Mouse (Mus musculus) testis, adult 2 months (tissue): ENCODE data around the gene Glipr1l2. TPM values are rescaled to one million over a fixed set of nuclear protein-coding genes. Genes with fewer than 3 reads are reported as not detected.
A peak's percentile ranks its signal among the peaks of the same experiment; 100 is the strongest.
"Not testable (repeated sequence)": the region's sequence is repeated elsewhere in the genome, so short reads cannot be mapped to it uniquely, and the experiment has no call there.

Source experiments
- H3K27ac ChIP-seq: fragments of 200-500 bp; 2 replicates; pipeline ENCODE4 v1.5.1; 2012; ENCODE audit warnings: low read depth, low read length; ENCODE audit not compliant: control insufficient read depth, insufficient read depth
- H3K27me3 ChIP-seq: fragments of 200-500 bp; 2 replicates; pipeline ENCODE4 v1.6.1; 2012; ENCODE audit warnings: mild to moderate bottlenecking, low read length, moderate library complexity; ENCODE audit not compliant: control insufficient read depth, insufficient read depth
- H3K36me3 ChIP-seq: fragments of 200-500 bp; 2 replicates; pipeline ENCODE4 v1.6.1; 2012; ENCODE audit warnings: mild to moderate bottlenecking, low read length; ENCODE audit not compliant: control insufficient read depth, insufficient read depth
- H3K4me1 ChIP-seq: fragments of 200-500 bp; 2 replicates; pipeline ENCODE4 v1.6.1; 2012; ENCODE audit warnings: low read length; ENCODE audit not compliant: control insufficient read depth, insufficient read depth
- H3K4me3 ChIP-seq: fragments of 200-500 bp; 2 replicates; pipeline ENCODE4 v1.5.1; 2012; ENCODE audit warnings: low read depth, mild to moderate bottlenecking, low read length, moderate library complexity, mixed read lengths; ENCODE audit not compliant: control insufficient read depth
- CTCF ChIP-seq: fragments of 200-500 bp; IDR thresholded peaks from 2 replicates; pipeline ENCODE4 v1.5.1; 2012; ENCODE audit warnings: low read depth, mild to moderate bottlenecking, inconsistent platforms, low read length, moderate library complexity; ENCODE audit not compliant: control insufficient read depth, insufficient read depth, insufficient replicate concordance
- POLR2A ChIP-seq: fragments of 200-500 bp; IDR thresholded peaks from 2 replicates; pipeline ENCODE4 v1.6.1; 2012; ENCODE audit warnings: low read depth, mild to moderate bottlenecking, inconsistent platforms, low read length, moderate library complexity; ENCODE audit not compliant: control insufficient read depth
- polyA plus RNA-seq: library from polyadenylated mRNA; depleted of rRNA; stranded (reverse); fragments of >200 nt; gene quantifications from 2 replicates; pipeline ENCODE4 v1.2.3, GENCODE M21; 2012; rRNA removed

Glipr1l2 gene
- polyA plus RNA-seq, 1 experiment = 28.1 TPM

DNA sequence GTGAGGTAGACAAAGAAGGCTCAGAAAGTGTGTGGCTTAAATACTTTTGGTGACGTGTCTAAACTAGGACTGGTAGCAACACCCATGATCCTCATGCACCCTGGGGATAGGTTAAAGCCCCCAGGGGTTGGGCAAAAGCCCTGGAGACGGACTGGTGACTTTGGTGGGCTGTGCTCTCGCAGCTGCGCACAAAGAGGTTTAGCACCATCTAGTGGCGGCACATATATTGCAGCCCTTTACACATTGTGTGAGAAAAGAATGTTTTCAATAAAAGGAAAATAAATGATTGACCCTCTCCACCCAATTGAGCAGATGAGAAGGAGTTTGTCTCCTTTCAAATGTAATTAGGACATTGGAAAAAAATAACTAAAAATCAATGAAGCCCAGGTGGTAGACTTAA lies 22.6 kb downstream of the Glipr1l2 start:
- H3K36me3 ChIP-seq, H3K4me3 ChIP-seq, H3K27me3 ChIP-seq, H3K27ac ChIP-seq, H3K4me1 ChIP-seq: not testable (repeated sequence)
- peak; percentile 68 for TF ChIP-seq CTCF

DNA sequence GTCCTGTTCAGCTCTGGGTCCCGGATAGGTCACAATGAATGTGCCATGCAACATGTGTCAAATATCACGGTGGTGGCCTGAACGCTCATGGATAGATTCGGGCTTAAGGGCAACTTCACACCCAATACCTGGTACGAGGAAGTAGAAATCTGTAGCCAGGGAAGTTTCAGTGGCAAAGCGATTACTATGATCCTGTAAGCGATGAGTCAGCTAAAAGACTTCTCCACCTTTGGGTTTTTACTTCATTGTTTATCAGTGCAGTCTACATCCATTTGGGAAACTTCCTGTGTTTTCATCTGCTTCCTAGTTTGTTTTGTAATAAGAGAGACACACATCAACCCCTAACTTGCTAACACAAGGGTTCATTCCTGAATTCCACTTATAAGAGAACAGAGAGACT lies 27.2 kb downstream of the Glipr1l2 start:
- no peaks in the 10 kb centered on the region for H3K36me3 ChIP-seq
- no peaks in the 10 kb centered on the region for H3K27me3 ChIP-seq
- TF ChIP-seq POLR2A (no peak), CTCF (no peak)
- peaks cover 2% of the 10 kb centered on the region; the same call in 1 of the 2 replicates for H3K4me1 ChIP-seq
- no peak overlapping the region for H3K27ac ChIP-seq
- H3K4me3 ChIP-seq = no peak overlapping the region

DNA sequence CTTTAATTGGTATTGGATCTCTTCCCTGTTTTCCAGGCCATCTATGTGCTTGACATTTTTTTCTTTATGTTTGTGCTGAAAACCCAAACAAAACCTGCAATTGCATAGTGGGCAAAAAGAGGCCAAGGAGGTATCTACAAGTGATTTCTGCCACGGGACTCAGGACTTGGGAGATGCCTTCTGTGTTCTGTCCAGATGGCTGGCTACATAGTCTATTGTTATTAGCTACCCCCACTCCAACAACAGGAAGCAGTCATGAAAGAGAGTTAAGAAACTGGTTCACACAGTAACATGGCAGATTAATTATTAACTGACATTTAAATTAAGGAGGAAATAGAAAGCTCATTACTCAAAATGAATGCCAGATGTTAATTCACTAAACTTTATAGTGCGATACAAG lies 41.9 kb downstream of the Glipr1l2 start:
- H3K4me1 ChIP-seq, H3K4me3 ChIP-seq, H3K27ac ChIP-seq, H3K36me3 ChIP-seq, H3K27me3 ChIP-seq: not testable (repeated sequence)

DNA sequence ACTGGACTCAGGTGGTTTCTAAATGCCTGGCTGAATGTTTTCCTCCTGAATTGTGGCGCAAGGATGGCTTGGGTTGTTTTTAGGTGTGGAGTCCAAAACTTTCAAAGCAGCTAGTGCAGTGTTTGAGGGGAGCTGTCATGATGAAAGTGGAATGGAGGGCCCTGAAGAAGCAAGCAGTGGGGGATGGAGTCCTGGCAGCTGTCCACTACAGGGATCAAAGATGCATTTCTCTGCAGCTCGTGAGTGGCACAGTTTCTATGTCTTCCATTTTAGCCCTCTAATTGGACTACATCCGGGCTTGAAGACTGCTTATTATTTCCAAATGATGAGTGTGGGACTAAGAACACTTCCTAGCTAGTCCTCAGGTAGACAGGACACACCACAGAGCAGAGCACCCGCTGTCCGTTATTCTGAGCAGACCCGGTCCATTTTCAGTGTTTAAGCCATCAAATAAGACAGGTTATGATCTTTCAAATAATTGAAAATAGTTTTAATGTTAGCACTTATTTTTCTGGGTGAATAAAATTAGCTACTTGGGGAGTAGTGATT lies 44.6 kb downstream of the Glipr1l2 start:
- not testable (repeated sequence) for H3K27me3 ChIP-seq, H3K4me1 ChIP-seq, H3K4me3 ChIP-seq, H3K36me3 ChIP-seq, H3K27ac ChIP-seq

DNA sequence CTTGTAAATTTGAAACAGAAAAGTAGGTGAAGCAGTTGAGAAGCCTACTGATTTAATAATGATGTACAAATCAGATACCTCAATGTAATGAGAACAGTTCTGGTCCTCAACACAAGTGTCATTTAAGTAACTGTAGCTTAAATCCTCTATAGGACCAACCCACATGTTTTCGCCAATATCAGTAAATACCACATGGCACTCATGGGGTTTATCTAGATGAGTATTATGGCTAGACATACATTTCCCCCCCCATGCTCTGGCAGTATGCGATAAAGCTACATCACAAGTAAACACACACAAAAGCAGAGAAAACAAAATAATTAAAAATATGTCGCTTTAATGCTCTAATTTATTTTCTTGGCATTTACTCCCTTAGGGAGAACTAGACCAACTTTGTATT lies 49.0 kb downstream of the Glipr1l2 start:
- Histone ChIP-seq H3K27me3 (no peaks in the 10 kb centered on the region), H3K4me3 (no peak overlapping the region), H3K36me3 (no peaks in the 10 kb centered on the region), H3K27ac (no peak overlapping the region), H3K4me1 (no peaks in the 10 kb centered on the region)
- TF ChIP-seq CTCF = no peak

DNA sequence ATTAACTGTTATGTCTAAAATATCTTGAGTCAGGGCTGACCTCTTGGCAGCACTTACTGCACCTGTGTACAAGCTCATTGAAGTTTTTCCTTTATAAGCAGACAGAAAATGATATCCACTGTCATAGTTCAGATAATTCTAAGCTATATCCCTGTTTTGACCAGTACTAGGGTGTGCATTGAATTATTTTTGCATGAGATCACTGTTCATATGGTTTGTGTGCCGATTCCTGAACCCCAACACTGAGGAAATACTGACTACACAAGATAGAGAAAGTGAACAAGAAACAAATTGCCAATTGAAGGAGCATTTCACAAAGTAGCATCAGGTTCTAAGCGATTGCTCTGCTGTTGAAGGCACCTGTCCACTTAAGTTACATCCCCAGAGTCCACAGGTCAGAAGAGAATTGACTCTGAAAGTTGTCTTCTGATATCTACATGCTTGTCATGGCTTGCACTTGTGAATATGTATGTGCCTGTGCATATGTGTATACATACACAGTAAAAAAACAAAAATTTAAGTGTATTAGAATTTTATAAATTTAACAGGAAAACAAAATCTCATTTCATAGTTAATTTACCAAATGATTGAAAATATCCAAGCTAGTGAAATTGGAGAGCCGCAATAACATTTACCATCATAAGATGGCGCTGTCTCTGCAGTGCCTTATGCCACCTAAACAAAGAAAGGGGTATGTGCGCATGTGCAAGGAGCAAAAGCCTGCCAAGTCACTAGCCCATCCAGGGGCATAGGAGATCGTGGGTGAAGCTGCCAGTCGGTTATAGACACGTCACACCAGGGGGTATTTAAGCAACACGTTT lies 55.1 kb downstream of the Glipr1l2 start:
- Histone ChIP-seq H3K27ac (no peak overlapping the region), H3K27me3 (no peaks in the 10 kb centered on the region), H3K4me1 (no peaks in the 10 kb centered on the region), H3K4me3 (peak overlapping the region; percentile 27; the same call in 1 of the 2 replicates), H3K36me3 (no peaks in the 10 kb centered on the region)
- TF ChIP-seq POLR2A = no peak
- TF ChIP-seq CTCF = no peak

DNA sequence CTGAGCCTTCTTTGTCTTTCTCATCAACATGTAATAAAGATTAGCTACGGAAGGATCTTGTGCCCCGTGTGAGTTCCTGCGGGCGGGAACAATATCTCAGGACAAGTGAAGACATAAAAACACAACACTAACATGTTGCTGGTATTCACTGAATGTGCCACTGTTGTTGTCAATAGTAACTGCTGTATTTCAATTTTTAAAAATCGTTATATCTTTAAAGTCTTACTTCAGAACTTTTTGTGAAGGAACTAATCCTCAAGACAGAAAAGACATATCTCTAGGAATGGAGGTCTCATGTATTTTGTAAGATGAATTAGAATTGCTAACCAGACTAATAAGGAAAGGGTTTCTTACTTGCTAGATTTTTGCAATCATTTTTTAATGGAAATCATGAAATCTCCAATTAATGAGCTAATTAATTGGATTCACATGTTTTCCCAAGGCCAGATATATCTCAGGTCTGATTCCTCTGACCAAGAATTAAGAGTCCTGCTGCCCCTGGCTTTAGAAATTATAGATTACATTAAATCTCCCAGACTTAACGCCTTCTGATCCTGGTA lies 55.8 kb downstream of the Glipr1l2 start:
- TF ChIP-seq CTCF (no peak), POLR2A (no peak)
- Histone ChIP-seq H3K4me1 (no peaks in the 10 kb centered on the region), H3K4me3 (peak overlapping the region; percentile 27; the same call in 1 of the 2 replicates), H3K27ac (no peak overlapping the region), H3K27me3 (no peaks in the 10 kb centered on the region), H3K36me3 (no peaks in the 10 kb centered on the region)

DNA sequence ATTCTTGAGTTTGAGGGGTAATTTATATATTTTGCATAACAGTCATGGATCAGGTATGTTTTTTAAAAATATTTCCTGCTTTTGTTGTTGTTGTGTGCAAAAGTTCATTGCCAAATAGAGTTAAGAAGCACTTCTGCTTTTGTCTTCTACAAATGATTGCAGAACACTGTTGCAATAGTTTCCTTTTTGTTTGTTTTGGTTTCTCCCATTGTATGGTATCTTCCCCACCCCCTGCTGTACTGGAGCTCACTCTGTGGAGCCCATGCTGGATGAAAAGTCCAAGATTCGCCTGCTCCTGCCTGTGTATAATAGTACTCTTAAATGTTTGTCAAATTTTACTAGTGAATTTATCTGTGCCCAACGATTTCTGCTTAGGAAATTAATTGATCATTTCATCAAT lies 56.7 kb downstream of the Glipr1l2 start:
- no peak overlapping the region for H3K27ac ChIP-seq
- H3K4me1 ChIP-seq = no peaks in the 10 kb centered on the region
- no peaks in the 10 kb centered on the region for H3K27me3 ChIP-seq
- H3K4me3 ChIP-seq = no peak overlapping the region
- no peaks in the 10 kb centered on the region for H3K36me3 ChIP-seq
- TF ChIP-seq CTCF (no peak), POLR2A (no peak)

Other genes with a start within 250 kb of the Glipr1l2 start
- 6.0 and 7.2 TPM in 2 replicates for gene Krr1, start 110.7 kb upstream of the Glipr1l2 start, polyA plus RNA-seq
- gene Glipr1, start 80.7 kb upstream of the Glipr1l2 start, polyA plus RNA-seq = 1.0 and 1.2 TPM in 2 replicates
- gene Glipr1l1, start 23.2 kb upstream of the Glipr1l2 start, polyA plus RNA-seq = 70.8 and 96.4 TPM in 2 replicates
- gene Glipr1l3, start 77.0 kb downstream of the Glipr1l2 start, polyA plus RNA-seq = 20.0 and 24.9 TPM in 2 replicates
- gene Caps2, start 80.3 kb downstream of the Glipr1l2 start, polyA plus RNA-seq = 3.7 and 4.8 TPM in 2 replicates
- 2.0 and 2.2 TPM in 2 replicates for gene Kcnc2, start 187.8 kb downstream of the Glipr1l2 start, polyA plus RNA-seq